ENCODE assay signal across 8 mouse cellular contexts in the genomic region with DNA sequence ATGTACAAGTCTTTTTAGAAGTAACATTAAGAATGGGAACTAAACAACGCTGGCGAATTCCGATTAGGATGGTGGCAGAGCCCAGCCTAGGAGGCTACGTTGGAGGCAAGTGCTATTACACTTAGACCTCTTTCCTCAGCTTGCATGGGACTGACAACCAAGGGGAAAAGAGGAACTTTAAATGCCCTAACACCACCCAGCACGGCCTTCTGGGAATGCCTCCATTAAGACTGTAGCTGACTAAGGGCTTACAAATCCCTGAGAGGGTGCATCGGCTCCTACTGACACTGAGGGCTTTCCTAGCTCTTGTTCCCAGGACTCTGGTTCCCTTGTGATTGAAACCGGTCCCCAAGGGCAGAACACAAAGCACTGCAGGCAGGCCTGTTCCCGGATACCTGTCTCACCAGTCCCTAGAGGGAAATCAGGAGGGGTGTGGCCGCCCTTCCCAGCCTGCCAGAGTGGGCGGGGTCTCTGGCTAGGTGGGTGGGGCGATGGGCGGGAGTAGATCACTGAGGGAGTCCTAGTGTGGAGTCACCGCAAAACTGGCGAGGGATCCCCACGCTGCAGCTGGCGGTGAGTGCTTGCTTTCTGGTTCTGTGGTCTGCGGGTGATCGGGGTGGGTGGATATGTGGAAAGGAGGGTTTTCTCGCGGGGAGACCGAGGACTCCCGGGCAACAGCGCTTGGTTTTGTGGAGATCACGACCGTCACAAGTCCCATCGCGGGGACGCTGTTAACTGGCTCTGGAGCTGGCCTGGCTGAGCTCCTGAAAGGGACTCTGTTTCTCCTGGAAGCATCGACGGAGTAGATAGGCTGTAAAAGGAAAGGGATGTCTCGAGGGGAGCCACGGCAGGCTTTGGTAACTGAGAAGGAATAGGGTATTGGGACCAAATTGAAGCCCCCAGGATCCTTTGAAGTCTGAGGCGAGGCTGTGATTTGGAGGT. TPM values are rescaled to one million over a fixed set of nuclear protein-coding genes. Genes with fewer than 3 reads are reported as not detected.
DNase-seq lines count a peak whose midpoint lies in the region; ATAC-seq lines count a peak whose summit lies in the region.

A gene (plus strand): TSS at position 479 of the 942 bp plus-strand sequence.

- peak within 1 kb of the TSS; percentile 49 for H3K4me3 ChIP-seq in intestine, embryonic 16.5 days (ENCODE audit: low read length)
- H3K4me3 ChIP-seq in liver, embryonic 16.5 days (ENCODE audit: low read depth, low read length) = peak within 1 kb of the TSS; percentile 28
- peak within 1 kb of the TSS; percentile 37 for H3K4me3 ChIP-seq in neural tube, embryonic 11.5 days (ENCODE audit: low read depth, low read length)

- DNase-seq in A20 (ENCODE audit: low read depth, low spot score) = peak; percentile 85
- DNase-seq in adrenal gland, adult 18-20 months (ENCODE audit: low spot score in 2 of 2) = peak; percentile 80 to 81
- DNase-seq in embryo, embryonic 11.5 days (ENCODE audit: low read depth, low spot score) = peak; percentile 46
- peak; percentile 99 for DNase-seq in heart, adult 11 months
- peak; percentile 70 for DNase-seq in neural tube, embryonic 11.5 days (ENCODE audit: low spot score)
- peak; percentile 84 for DNase-seq in testis, postnatal 10 days (ENCODE audit: low spot score)

- no peak within 1 kb of the TSS for H3K27ac ChIP-seq in intestine, embryonic 16.5 days (ENCODE audit: low read length)
- H3K27ac ChIP-seq in liver, embryonic 16.5 days (ENCODE audit: low read length) = no peak within 1 kb of the TSS
- H3K27ac ChIP-seq in neural tube, embryonic 11.5 days (ENCODE audit: low read depth, low read length) = no peak within 1 kb of the TSS

- H3K27me3 ChIP-seq in intestine, embryonic 16.5 days (replicated peaks; ENCODE audit: control insufficient read depth, insufficient read depth, low read length) = no peaks in the 10 kb centered on the region
- H3K27me3 ChIP-seq in liver, embryonic 16.5 days (ENCODE audit: control insufficient read depth, insufficient read depth, low read depth, low read length) = no peaks in the 10 kb centered on the region
- no peaks in the 10 kb centered on the region for H3K27me3 ChIP-seq in neural tube, embryonic 11.5 days (ENCODE audit: control insufficient read depth, insufficient read depth, low read length)

- peak within 1 kb of the TSS; percentile 57 for H3K9ac ChIP-seq in intestine, embryonic 16.5 days (ENCODE audit: low read depth, low read length)
- no peak within 1 kb of the TSS for H3K9ac ChIP-seq in liver, embryonic 16.5 days (ENCODE audit: low read depth, low read length)
- peak within 1 kb of the TSS; percentile 44 for H3K9ac ChIP-seq in neural tube, embryonic 11.5 days (ENCODE audit: low read length)

- ATAC-seq in intestine, embryonic 16.5 days = peak; percentile 95
- peak; percentile 77 for ATAC-seq in liver, embryonic 16.5 days (ENCODE audit: low read depth)
- peak; percentile 74 for ATAC-seq in neural tube, embryonic 11.5 days (ENCODE audit: insufficient read depth, low FRiP score, low TSS enrichment)

- no peaks in the 10 kb centered on the region for H3K9me3 ChIP-seq in intestine, embryonic 16.5 days (ENCODE audit: control insufficient read depth, low read length)
- no peaks in the 10 kb centered on the region for H3K9me3 ChIP-seq in liver, embryonic 16.5 days (replicated peaks; ENCODE audit: control insufficient read depth, low read length)
- no peaks in the 10 kb centered on the region for H3K9me3 ChIP-seq in neural tube, embryonic 11.5 days (ENCODE audit: control insufficient read depth, low read length)

- WGBS in intestine, embryonic 16.5 days = 11% methylated on average over 33 of the region's 33 CpGs
- 10% methylated on average over 33 of the region's 33 CpGs for whole genome bisulfite sequencing in liver, embryonic 16.5 days (ENCODE audit: insufficient replicate concordance)
- WGBS in neural tube, embryonic 11.5 days = 9% methylated on average over 33 of the region's 33 CpGs

- H3K4me2 ChIP-seq in intestine, embryonic 16.5 days (ENCODE audit: low read depth, low read length) = peak within 1 kb of the TSS; percentile 73
- H3K4me2 ChIP-seq in liver, embryonic 16.5 days (ENCODE audit: low read depth, low read length) = peak within 1 kb of the TSS; percentile 54
- H3K4me2 ChIP-seq in neural tube, embryonic 11.5 days (ENCODE audit: low read depth) = peak within 1 kb of the TSS; percentile 65

- no peaks in the 10 kb centered on the region for H3K36me3 ChIP-seq in intestine, embryonic 16.5 days (ENCODE audit: control insufficient read depth, insufficient read depth, low read length)
- no peaks in the 10 kb centered on the region for H3K36me3 ChIP-seq in liver, embryonic 16.5 days (ENCODE audit: control insufficient read depth, insufficient read depth)
- no peaks in the 10 kb centered on the region for H3K36me3 ChIP-seq in neural tube, embryonic 11.5 days (ENCODE audit: control insufficient read depth, insufficient read depth, low read length)

- peaks cover 7% of the 10 kb centered on the region; the same call in 1 of the 2 replicates for H3K4me1 ChIP-seq in intestine, embryonic 16.5 days (ENCODE audit: control insufficient read depth, insufficient read depth, low read length)
- peaks cover 4% of the 10 kb centered on the region; the same call in 1 of the 2 replicates for H3K4me1 ChIP-seq in liver, embryonic 16.5 days (ENCODE audit: control insufficient read depth, low read depth, low read length)
- H3K4me1 ChIP-seq in neural tube, embryonic 11.5 days (ENCODE audit: control insufficient read depth, insufficient read depth, low read length) = no peaks in the 10 kb centered on the region

RNA-seq across cellular contexts. Expression of the gene that starts here (rescaled TPM):
- total RNA-seq in adrenal gland, adult 18-20 months (2021) = 1 to 10 TPM in 1 of 2 experiments, under 1 TPM in 1; 0.60 to 1.6 TPM
- polyA plus RNA-seq in intestine, embryonic 16.5 days (2015; fragmentation: Nextera tagmentation; extraction: Ambion mirVana) = 0.31 and 0.32 TPM in 2 replicates
- polyA plus RNA-seq in liver, embryonic 16.5 days (2015; fragmentation: Nextera tagmentation; extraction: Ambion mirVana) = 0.05 and 0.12 TPM in 2 replicates
- polyA plus RNA-seq in neural tube, embryonic 11.5 days (2014; fragmentation: Nextera tagmentation; extraction: Ambion mirVana) = 0.08 and 0.14 TPM in 2 replicates

Comparison
In these comparisons a context has a peak if more than half of its experiments do, and no peak if none do; other contexts are left out.
1. Peak in ATAC-seq, H3K4me3 ChIP-seq, H3K9ac ChIP-seq and H3K4me2 ChIP-seq in intestine, embryonic 16.5 days; RNA of the gene not detected or under 1 TPM.
2. Peak in ATAC-seq, H3K4me3 ChIP-seq and H3K4me2 ChIP-seq in liver, embryonic 16.5 days; RNA of the gene not detected or under 1 TPM.
3. Peak in DNase-seq, ATAC-seq, H3K4me3 ChIP-seq, H3K9ac ChIP-seq and H3K4me2 ChIP-seq in neural tube, embryonic 11.5 days; RNA of the gene not detected or under 1 TPM.
4. DNase-seq: peak in every context shown above with its lines; median percentile 99 in heart, adult 11 months; 85 in A20; 84 in testis, postnatal 10 days; 80 in adrenal gland, adult 18-20 months; 70 in neural tube, embryonic 11.5 days; 46 in embryo, embryonic 11.5 days.